Mouse (Mus musculus): ENCODE measurements at regions not wholly inside any gene's neighbourhood (a gene's known extent, or its start where the extent isn't known, plus 50 kb on each side); places are given as distances from the start of the nearest gene placed in this dataset. TPM values are rescaled to one million over a fixed set of nuclear protein-coding genes. Genes with fewer than 3 reads are reported as not detected.
"Not testable (repeated sequence)": the region's sequence is repeated elsewhere in the genome, so short reads cannot be mapped to it uniquely, and the experiment has no call there.

GRCm38 (mm10) chr11:16669453-16670251 lies 82.4 kb upstream of the Egfr start:
- Histone ChIP-seq H3K4me3 (no peak overlapping the region), H3K9ac (no peak overlapping the region), H3K4me2 (no peak overlapping the region), H3K9me3 (replicated peaks) (no peaks in the 10 kb centered on the region), H3K27me3 (no peaks in the 10 kb centered on the region), H3K36me3 (no peaks in the 10 kb centered on the region), H3K27ac (no peak overlapping the region), H3K4me1 (replicated peaks) (no peaks in the 10 kb centered on the region)
- WGBS, result 77% methylated on average over 4 of the region's 4 CpGs
- no peak for ATAC-seq (replicated peaks; ENCODE audit: insufficient number of reproducible peaks, insufficient read depth, low FRiP score, low read depth)

GRCm38 (mm10) chr11:16670282-16670681 lies 81.7 kb upstream of the Egfr start:
- no peak for ATAC-seq (replicated peaks; ENCODE audit: insufficient number of reproducible peaks, insufficient read depth, low FRiP score, low read depth)
- H3K4me1 ChIP-seq (replicated peaks), result no peaks in the 10 kb centered on the region
- no peak overlapping the region for H3K4me2 ChIP-seq
- H3K9ac ChIP-seq, result no peak overlapping the region
- no peaks in the 10 kb centered on the region for H3K36me3 ChIP-seq
- H3K9me3 ChIP-seq (replicated peaks), result no peaks in the 10 kb centered on the region
- 54% methylated on average over 1 of the region's 1 CpGs for WGBS
- H3K27ac ChIP-seq, result no peak overlapping the region
- no peaks in the 10 kb centered on the region for H3K27me3 ChIP-seq
- no peak overlapping the region for H3K4me3 ChIP-seq

- H3K9me3 ChIP-seq (replicated peaks); ATAC-seq (replicated peaks; ENCODE audit: insufficient number of reproducible peaks, insufficient read depth, low FRiP score, low read depth); H3K4me3 ChIP-seq; H3K4me2 ChIP-seq; H3K27ac ChIP-seq; H3K27me3 ChIP-seq; H3K4me1 ChIP-seq (replicated peaks); H3K36me3 ChIP-seq; H3K9ac ChIP-seq: not testable (repeated sequence)
- WGBS, result 29% methylated on average over 1 of the region's 1 CpGs
Observed at GRCm38 (mm10) chr11:16675951-16676350, 76.1 kb upstream of the Egfr start.

GRCm38 (mm10) chr11:16683538-16683937 lies 68.5 kb upstream of the Egfr start:
- no peaks in the 10 kb centered on the region for H3K27me3 ChIP-seq
- no peaks in the 10 kb centered on the region for H3K4me1 ChIP-seq (replicated peaks)
- no peaks in the 10 kb centered on the region for H3K36me3 ChIP-seq
- H3K9me3 ChIP-seq (replicated peaks), result no peaks in the 10 kb centered on the region
- no peak overlapping the region for H3K27ac ChIP-seq
- H3K4me2 ChIP-seq, result no peak overlapping the region
- no peak overlapping the region for H3K9ac ChIP-seq
- 75% methylated on average over 1 of the region's 1 CpGs for WGBS
- H3K4me3 ChIP-seq, result no peak overlapping the region
- ATAC-seq (replicated peaks; ENCODE audit: insufficient number of reproducible peaks, insufficient read depth, low FRiP score, low read depth), result no peak

- no peak overlapping the region for H3K9ac ChIP-seq
- H3K27me3 ChIP-seq, result no peaks in the 10 kb centered on the region
- 68% methylated on average over 1 of the region's 1 CpGs for WGBS
- H3K4me3 ChIP-seq, result no peak overlapping the region
- H3K4me1 ChIP-seq (replicated peaks), result no peaks in the 10 kb centered on the region
- no peaks in the 10 kb centered on the region for H3K9me3 ChIP-seq (replicated peaks)
- H3K4me2 ChIP-seq, result no peak overlapping the region
- H3K36me3 ChIP-seq, result no peaks in the 10 kb centered on the region
- no peak for ATAC-seq (replicated peaks; ENCODE audit: insufficient number of reproducible peaks, insufficient read depth, low FRiP score, low read depth)
- H3K27ac ChIP-seq, result no peak overlapping the region
Observed at GRCm38 (mm10) chr11:16695596-16695995, 56.4 kb upstream of the Egfr start.

GRCm38 (mm10) chr11:16696787-16697186 lies 55.2 kb upstream of the Egfr start:
- no peak overlapping the region for H3K9ac ChIP-seq
- H3K4me3 ChIP-seq, result no peak overlapping the region
- H3K4me2 ChIP-seq, result no peak overlapping the region
- no peaks in the 10 kb centered on the region for H3K4me1 ChIP-seq (replicated peaks)
- no peak for ATAC-seq (replicated peaks; ENCODE audit: insufficient number of reproducible peaks, insufficient read depth, low FRiP score, low read depth)
- H3K36me3 ChIP-seq, result no peaks in the 10 kb centered on the region
- H3K27ac ChIP-seq, result no peak overlapping the region
- H3K27me3 ChIP-seq, result no peaks in the 10 kb centered on the region
- 54% methylated on average over 2 of the region's 2 CpGs for WGBS
- no peaks in the 10 kb centered on the region for H3K9me3 ChIP-seq (replicated peaks)

GRCm38 (mm10) chr11:16701826-16702225 lies 50.2 kb upstream of the Egfr start:
- Histone ChIP-seq H3K4me2 (no peak overlapping the region), H3K27ac (no peak overlapping the region), H3K4me1 (replicated peaks) (no peaks in the 10 kb centered on the region), H3K27me3 (no peaks in the 10 kb centered on the region), H3K4me3 (no peak overlapping the region), H3K9ac (no peak overlapping the region), H3K9me3 (replicated peaks) (no peaks in the 10 kb centered on the region), H3K36me3 (no peaks in the 10 kb centered on the region)
- no peak for ATAC-seq (replicated peaks; ENCODE audit: insufficient number of reproducible peaks, insufficient read depth, low FRiP score, low read depth)
- WGBS, result 80% methylated on average over 4 of the region's 4 CpGs

Small RNA genes lying in the stretch of these regions (microRNA-seq; reads per million reads assigned to microRNA genes)
- not detected for gene Gm24714

All from heart, embryonic 15.5 days (tissue).